22 mouse cellular contexts compared by ENCODE assay signal in the genomic region with DNA sequence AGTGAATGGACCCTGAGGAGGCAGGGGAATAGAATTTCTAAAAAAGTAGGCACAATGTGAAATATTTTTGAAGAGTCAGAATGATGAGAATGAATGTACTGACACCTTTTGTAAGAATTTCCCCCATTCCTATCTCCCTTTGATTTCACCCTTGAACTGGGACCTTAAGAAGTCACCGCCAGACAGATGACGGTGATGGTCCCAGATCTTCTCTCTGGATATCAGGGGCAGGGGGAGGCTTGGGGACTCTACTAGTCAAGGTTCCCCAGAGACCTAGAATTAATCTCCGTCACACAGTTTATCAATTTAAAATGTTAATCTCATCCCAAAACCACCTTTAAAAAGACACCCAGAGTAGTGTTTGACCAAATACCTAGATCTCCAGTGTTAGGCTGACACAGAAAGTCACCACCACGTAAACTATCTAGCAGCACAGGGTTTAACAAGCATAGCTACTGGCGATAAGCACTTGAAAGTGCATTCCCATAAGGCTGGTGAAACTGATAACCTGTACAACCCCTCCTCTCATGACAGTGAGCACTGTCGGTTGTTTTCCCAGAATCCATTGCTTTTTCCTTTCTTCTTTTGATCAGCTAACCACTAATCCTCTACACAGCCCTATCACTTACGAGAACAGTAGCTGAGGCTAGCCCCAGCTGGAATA.
A peak's percentile ranks its signal among the peaks of the same experiment; 100 is the strongest.
DNase-seq lines count a peak whose midpoint lies in the region; ATAC-seq and TF ChIP-seq lines count a peak whose summit lies in the region.
"Had no signal": no experiment of that assay in that cellular context is flagged by ENCODE, and none has a peak within 500 bp of the region (broad histone marks: within the 10 kb centered on the region; RNA-seq: fewer than 3 reads in every experiment).

No protein-coding gene starts in this region.

- no peak overlapping the region for H3K4me2 ChIP-seq in stomach, embryonic 14.5 days (replicated peaks; ENCODE audit: low read depth, low read length)
- H3K4me2 ChIP-seq in stomach, postnatal 0 days (replicated peaks; ENCODE audit: low read depth), result no peak overlapping the region
- peak overlapping the region; percentile 56 for H3K4me2 ChIP-seq in liver, embryonic 12.5 days
- H3K4me2 ChIP-seq: limb, embryonic 12.5 days; lung, embryonic 15.5 days; midbrain, embryonic 13.5 days had no signal

- no peaks in the 10 kb centered on the region for H3K9me3 ChIP-seq in stomach, embryonic 14.5 days (ENCODE audit: control insufficient read depth, low read depth, low read length)
- no peaks in the 10 kb centered on the region for H3K9me3 ChIP-seq in stomach, postnatal 0 days (ENCODE audit: control insufficient read depth, low read length)
- no peaks in the 10 kb centered on the region for H3K9me3 ChIP-seq in liver, embryonic 12.5 days (replicated peaks)
- H3K9me3 ChIP-seq: limb, embryonic 12.5 days; lung, embryonic 15.5 days; midbrain, embryonic 13.5 days had no signal

- ATAC-seq in stomach, embryonic 14.5 days (ENCODE audit: insufficient number of reproducible peaks, insufficient read depth, low FRiP score, low read depth), result peak; percentile 69; the same call in 1 of the 2 replicates
- ATAC-seq in stomach, postnatal 0 days (ENCODE audit: low FRiP score, low TSS enrichment), result no peak
- peak; percentile 100 for ATAC-seq in liver, embryonic 12.5 days
- ATAC-seq in megakaryocyte, adult 5-6 weeks (ENCODE audit: poor library complexity, severe bottlenecking), result no peak
- ATAC-seq: inflammation-experienced regulatory T-cells, adult 6 months; midbrain, embryonic 13.5 days had no signal

- TF ChIP-seq CTCF in stomach, postnatal 0 days (IDR thresholded peaks at IDR 0.05; ENCODE audit: low read depth), result no peak

- no peaks in the 10 kb centered on the region for H3K4me1 ChIP-seq in stomach, embryonic 14.5 days (ENCODE audit: control insufficient read depth, insufficient read depth, low read length)
- no peaks in the 10 kb centered on the region for H3K4me1 ChIP-seq in stomach, postnatal 0 days (replicated peaks; ENCODE audit: control insufficient read depth, insufficient read depth)
- H3K4me1 ChIP-seq in liver, embryonic 12.5 days, result peaks cover 30% of the 10 kb centered on the region
- H3K4me1 ChIP-seq: lung, embryonic 15.5 days; midbrain, embryonic 13.5 days had no signal

- 77% methylated on average over 7 of the region's 7 CpGs for WGBS in stomach, embryonic 14.5 days
- WGBS in stomach, postnatal 0 days, result 74% methylated on average over 7 of the region's 7 CpGs
- 28% methylated on average over 7 of the region's 7 CpGs for WGBS in liver, embryonic 12.5 days (ENCODE audit: insufficient replicate concordance)

- no peaks in the 10 kb centered on the region for H3K36me3 ChIP-seq in stomach, embryonic 14.5 days (ENCODE audit: control insufficient read depth, insufficient read depth, low read length)
- H3K36me3 ChIP-seq in stomach, postnatal 0 days (ENCODE audit: control insufficient read depth, insufficient read depth, low read length), result no peaks in the 10 kb centered on the region
- no peaks in the 10 kb centered on the region for H3K36me3 ChIP-seq in liver, embryonic 12.5 days
- H3K36me3 ChIP-seq: limb, embryonic 12.5 days; lung, embryonic 15.5 days; midbrain, embryonic 13.5 days had no signal

- no peak overlapping the region for H3K9ac ChIP-seq in stomach, embryonic 14.5 days (replicated peaks; ENCODE audit: low read depth, low read length)
- no peak overlapping the region for H3K9ac ChIP-seq in stomach, postnatal 0 days (ENCODE audit: low read length)
- H3K9ac ChIP-seq in liver, embryonic 12.5 days, result peak overlapping the region; percentile 35
- H3K9ac ChIP-seq: limb, embryonic 12.5 days; lung, embryonic 15.5 days; midbrain, embryonic 13.5 days had no signal

- TF ChIP-seq EP300 in stomach, postnatal 0 days (optimal IDR thresholded peaks at IDR 0.05), result no peak

- H3K27ac ChIP-seq in stomach, embryonic 14.5 days (ENCODE audit: low read length), result no peak overlapping the region
- no peak overlapping the region for H3K27ac ChIP-seq in stomach, postnatal 0 days (replicated peaks)
- H3K27ac ChIP-seq in liver, embryonic 12.5 days, result peak overlapping the region; percentile 86
- H3K27ac ChIP-seq: kidney, postnatal 0 days; layer of hippocampus, adult 2 months; left cerebral cortex, adult 2 months; limb, embryonic 12.5 days; lung, embryonic 15.5 days; macrophage; midbrain, embryonic 13.5 days had no signal

- no peaks in the 10 kb centered on the region for H3K27me3 ChIP-seq in stomach, embryonic 14.5 days (ENCODE audit: control insufficient read depth, insufficient read depth, low read length)
- H3K27me3 ChIP-seq in stomach, postnatal 0 days (ENCODE audit: control insufficient read depth, insufficient read depth, low read length), result no peaks in the 10 kb centered on the region
- 0 out of 2 replicates have a peak, but pooled peaks cover 7% of the 10 kb centered on the region for H3K27me3 ChIP-seq in liver, embryonic 12.5 days (replicated peaks)
- H3K27me3 ChIP-seq: CH12.LX; lung, embryonic 15.5 days; midbrain, embryonic 13.5 days had no signal

- DNase-seq in heart, adult 11 months, result peak; percentile 21
- DNase-seq in heart, postnatal 4 days, result no peak
- no peak for DNase-seq in stomach, postnatal 0 days (ENCODE audit: low spot score)
- DNase-seq in right cerebral cortex, adult 2 months (ENCODE audit: low spot score in 2 of 2), result no peak
- DNase-seq: adrenal gland, adult 2 months; cerebellum, adult 11-12 months; cerebellum, postnatal 25 days; gastrocnemius, postnatal 10 days; retina, postnatal 1 day had no signal

- H3K4me3 ChIP-seq in stomach, embryonic 14.5 days (ENCODE audit: low read depth, low read length), result no peak overlapping the region
- no peak overlapping the region for H3K4me3 ChIP-seq in stomach, postnatal 0 days (ENCODE audit: low read depth, low read length)
- 0 out of 2 replicates have a peak overlapping the region, but pooled peaks have one; percentile 1 for H3K4me3 ChIP-seq in liver, embryonic 12.5 days
- H3K4me3 ChIP-seq: layer of hippocampus, adult 2 months; left cerebral cortex, adult 2 months; limb, embryonic 12.5 days; lung, embryonic 15.5 days; midbrain, embryonic 13.5 days; myocyte had no signal

Comparison
In these comparisons a context has a peak if more than half of its experiments do, and no peak if none do; other contexts are left out.
1. ATAC-seq: peak in stomach, embryonic 14.5 days (single experiment) and liver, embryonic 12.5 days (single experiment); none in stomach, postnatal 0 days (single experiment) and megakaryocyte, adult 5-6 weeks (single experiment).